Mouse (Mus musculus) CD4-positive, CD25-positive, alpha-beta regulatory T cell, adult 4 months (primary cell): Measurements from ENCODE around the gene Gm15091. TPM values are rescaled to one million over a fixed set of nuclear protein-coding genes. Genes with fewer than 3 reads are reported as not detected.
"Not testable (repeated sequence)": the region's sequence is repeated elsewhere in the genome, so short reads cannot be mapped to it uniquely, and the experiment has no call there.

Source experiments
- ATAC-seq: one replicate; pipeline ENCODE4 v1.8.0; 2017
- polyA plus RNA-seq, 2 experiments: library from polyadenylated mRNA; unstranded; fragments of 100-300 nt; shearing (Covaris generic); gene quantifications; one replicate each; pipeline ENCODE4 v1.2.1; 2017

Gm15091 gene
- not detected for polyA plus RNA-seq

DNA sequence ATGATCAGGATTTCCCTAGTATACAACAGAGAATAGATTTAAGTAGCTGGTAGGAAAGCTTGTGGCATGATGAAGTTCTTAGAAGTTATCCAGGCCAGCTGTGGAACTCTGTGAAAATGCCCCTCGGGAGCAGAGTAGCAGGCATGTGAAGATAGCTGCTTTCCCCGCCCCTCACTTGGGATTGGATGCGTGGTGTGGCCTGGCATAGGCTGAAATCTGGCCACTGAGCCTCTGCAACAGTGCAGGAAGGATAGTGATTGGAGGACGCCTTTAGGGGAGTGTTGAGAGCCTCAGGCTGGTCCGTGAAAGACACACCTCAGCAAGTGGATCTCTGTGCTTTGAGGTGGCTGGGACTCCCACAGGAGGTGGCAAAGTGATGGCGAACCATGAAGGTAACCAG is at the start of gene Gm15091:
Gene Gm15091, plus strand, starts transcription at position 301 of the 400 bp plus-strand sequence.
- ATAC-seq, result not testable (repeated sequence)

Other genes starting within 250 kb of the Gm15091 start
- gene Gm15097, start 157.2 kb upstream of the Gm15091 start, polyA plus RNA-seq, result not detected